Mouse (Mus musculus) liver, postnatal 0 days (tissue): Measurements from ENCODE around the gene 2010111I01Rik.

ENCODE experiments used
- CTCF ChIP-seq: sonication (generic); IDR thresholded peaks from 2 replicates; pipeline ENCODE4 v1.5.1; 2016; ENCODE audit warnings: antibody characterized with exemption, low read depth
- EP300 ChIP-seq: IDR thresholded peaks from 2 replicates; pipeline ENCODE4 v1.6.1; 2016; ENCODE audit warnings: antibody characterized with exemption, low read depth, mild to moderate bottlenecking

- no peak for TF ChIP-seq CTCF
- no peak for TF ChIP-seq EP300
Measured at GRCm38 (mm10) chr13:62993543-62994477, 29.1 kb downstream of the 2010111I01Rik start.
